Mouse (Mus musculus) CH12.LX (cell line): ENCODE data around the gene Prkcd. TPM values are rescaled to one million over a fixed set of nuclear protein-coding genes. Genes with fewer than 3 reads are reported as not detected.

ENCODE experiments used
- DNase-seq: peaks from one replicate; pipeline ENCODE4 v3.0.0-alpha.2; 2013; ENCODE audit errors: extremely low read depth
- H3K27ac ChIP-seq: 2 replicates; pipeline ENCODE4 v1.5.1; 2012; ENCODE audit warnings: low read depth, mild to moderate bottlenecking, control low read depth, moderate library complexity; ENCODE audit not compliant: insufficient read depth
- H3K27me3 ChIP-seq: replicated peaks from 2 replicates; pipeline ENCODE3; 2012; ENCODE audit warnings: inconsistent platforms
- H3K36me3 ChIP-seq, 2 experiments: replicated peaks in 1 of 2; 2 replicates each; pipeline versions ENCODE3 to v1.6.1; 2012; ENCODE audit warnings: inconsistent platforms in 1 of 2, low read length in 1 of 2, mild to moderate bottlenecking in 1 of 2, mixed read lengths in 1 of 2, moderate library complexity in 1 of 2; ENCODE audit not compliant: control insufficient read depth in 1 of 2, insufficient read depth in 1 of 2
- H3K4me1 ChIP-seq, 2 experiments: 2 replicates each; pipeline ENCODE4 v1.6.1; 2012; ENCODE audit warnings: inconsistent platforms in 1 of 2, moderate library complexity in 1 of 2; ENCODE audit not compliant: insufficient read depth in 2 of 2, control insufficient read depth in 1 of 2
- H3K4me2 ChIP-seq: 2 replicates; pipeline ENCODE4 v1.6.1; 2012; ENCODE audit warnings: low read depth, mild to moderate bottlenecking, control low read depth; ENCODE audit not compliant: poor library complexity, insufficient read depth, severe bottlenecking
- H3K4me3 ChIP-seq, 3 experiments: fragments of 150-350 bp in 1 of 3; sonication (generic) in 1 of 3; replicated peaks in 1 of 3; 2 replicates each; pipeline versions ENCODE3 to v1.5.1; 2011 to 2012; ENCODE audit warnings: low read depth in 2 of 3, low read length in 2 of 3, mild to moderate bottlenecking in 2 of 3, moderate library complexity in 2 of 3, control low read depth in 1 of 3, improper control_type of control experiment in 1 of 3, inconsistent platforms in 1 of 3, mixed read lengths in 1 of 3; ENCODE audit not compliant: poor library complexity in 1 of 3
- H3K79me2 ChIP-seq: replicated peaks from 2 replicates; pipeline ENCODE4 v1.6.1; 2012; ENCODE audit warnings: mild to moderate bottlenecking, moderate library complexity; ENCODE audit not compliant: control insufficient read depth, poor library complexity, insufficient read depth, severe bottlenecking; ENCODE audit errors: extremely low read depth
- H3K9ac ChIP-seq: 2 replicates; pipeline ENCODE4 v1.6.1; 2012; ENCODE audit warnings: low read depth, mild to moderate bottlenecking, control low read depth, moderate library complexity; ENCODE audit not compliant: insufficient read depth
- H3K9me3 ChIP-seq: replicated peaks from 2 replicates; pipeline ENCODE3; 2012; ENCODE audit warnings: low read length, inconsistent platforms, mixed read lengths
- BHLHE40 ChIP-seq: IDR thresholded peaks from 2 replicates; pipeline ENCODE4 v1.6.1; 2011; ENCODE audit warnings: mild to moderate bottlenecking, low read depth, low read length, improper control_type of control experiment
- CHD1 ChIP-seq: IDR thresholded peaks from 2 replicates; pipeline ENCODE4 v1.6.1; 2012; ENCODE audit warnings: low read depth, low read length, improper control_type of control experiment, inconsistent platforms
- CHD2 ChIP-seq: IDR thresholded peaks from 2 replicates; pipeline ENCODE4 v1.6.1; 2011; ENCODE audit warnings: low read length, improper control_type of control experiment
- CTCF ChIP-seq, 2 experiments: IDR thresholded peaks in 1 of 2; conservative IDR thresholded peaks in 1 of 2; 2 replicates each; pipeline ENCODE4 v1.5.1; 2011 to 2012; ENCODE audit warnings: low read depth in 2 of 2, low read length in 2 of 2, improper control_type of control experiment in 1 of 2, inconsistent platforms in 1 of 2, mild to moderate bottlenecking in 1 of 2, moderate library complexity in 1 of 2
- ELF1 ChIP-seq: IDR thresholded peaks from 2 replicates; pipeline ENCODE4 v1.6.1; 2014; ENCODE audit warnings: low read depth, mild to moderate bottlenecking, inconsistent platforms, low read length, improper control_type of control experiment
- EP300 ChIP-seq: IDR thresholded peaks from 2 replicates; pipeline ENCODE4 v1.6.1; 2011; ENCODE audit warnings: low read length, improper control_type of control experiment
- ETS1 ChIP-seq: conservative IDR thresholded peaks from 2 replicates; pipeline ENCODE4 v1.6.1; 2012; ENCODE audit warnings: low read depth, mild to moderate bottlenecking, inconsistent platforms, low read length, improper control_type of control experiment, moderate library complexity
- GABPA ChIP-seq: IDR thresholded peaks from 2 replicates; pipeline ENCODE4 v1.6.1; 2012; ENCODE audit warnings: low read depth, low read length, improper control_type of control experiment, inconsistent platforms; ENCODE audit not compliant: insufficient replicate concordance
- HCFC1 ChIP-seq: IDR thresholded peaks from 2 replicates; pipeline ENCODE4 v1.6.1; 2012; ENCODE audit warnings: low read depth, mild to moderate bottlenecking, inconsistent platforms, low read length, improper control_type of control experiment
- JUN ChIP-seq: IDR thresholded peaks from 2 replicates; pipeline ENCODE4 v1.6.1; 2011; ENCODE audit warnings: low read depth, mild to moderate bottlenecking, low read length, improper control_type of control experiment, moderate library complexity; ENCODE audit not compliant: insufficient read depth
- JUND ChIP-seq: conservative IDR thresholded peaks from 2 replicates; pipeline ENCODE4 v1.6.1; 2011; ENCODE audit warnings: low read depth, low read length, improper control_type of control experiment
- KAT2A ChIP-seq: IDR thresholded peaks from 2 replicates; pipeline ENCODE4 v1.6.1; 2012; ENCODE audit warnings: low read length, improper control_type of control experiment, inconsistent platforms; ENCODE audit not compliant: insufficient replicate concordance
- MAFK ChIP-seq: IDR thresholded peaks from 2 replicates; pipeline ENCODE4 v1.6.1; 2011; ENCODE audit warnings: low read length, improper control_type of control experiment; ENCODE audit not compliant: insufficient replicate concordance
- MAX ChIP-seq: IDR thresholded peaks from 2 replicates; pipeline ENCODE4 v1.6.1; 2011; ENCODE audit warnings: low read length, improper control_type of control experiment
- MEF2A ChIP-seq: IDR thresholded peaks from 2 replicates; pipeline ENCODE4 v1.6.1; 2014; ENCODE audit warnings: low read depth, mild to moderate bottlenecking, inconsistent platforms, low read length, improper control_type of control experiment, borderline replicate concordance
- MXI1 ChIP-seq: IDR thresholded peaks from 2 replicates; pipeline ENCODE4 v1.6.1; 2011; ENCODE audit warnings: mild to moderate bottlenecking, low read depth, low read length, improper control_type of control experiment
- PAX5 ChIP-seq: IDR thresholded peaks from 2 replicates; pipeline ENCODE4 v1.6.1; 2012; ENCODE audit warnings: low read length, inconsistent platforms, mixed read lengths
- POLR2A ChIP-seq: IDR thresholded peaks from 2 replicates; pipeline ENCODE4 v1.6.1; 2011; ENCODE audit warnings: low read depth, mild to moderate bottlenecking, improper control_type of control experiment, low read length
- POLR2AphosphoS2 ChIP-seq: IDR thresholded peaks from 2 replicates; pipeline ENCODE4 v1.6.1; 2011; ENCODE audit warnings: low read depth, low read length, improper control_type of control experiment
- SIN3A ChIP-seq: IDR thresholded peaks from 2 replicates; pipeline ENCODE4 v1.6.1; 2012; ENCODE audit warnings: low read length, improper control_type of control experiment, inconsistent platforms
- SMC3 ChIP-seq: IDR thresholded peaks from 2 replicates; pipeline ENCODE4 v1.6.1; 2011; ENCODE audit warnings: low read depth, low read length, improper control_type of control experiment
- TBP ChIP-seq: conservative IDR thresholded peaks from 2 replicates; pipeline ENCODE4 v1.6.1; 2011; ENCODE audit warnings: low read depth, low read length, improper control_type of control experiment
- UBTF ChIP-seq: IDR thresholded peaks from 2 replicates; pipeline ENCODE4 v1.6.1; 2012; ENCODE audit warnings: low read depth, mild to moderate bottlenecking, inconsistent platforms, low read length, improper control_type of control experiment, moderate library complexity
- USF1 ChIP-seq: IDR thresholded peaks from 2 replicates; pipeline ENCODE4 v1.6.1; 2014; ENCODE audit warnings: low read depth, mild to moderate bottlenecking, inconsistent platforms, low read length, improper control_type of control experiment
- USF2 ChIP-seq: conservative IDR thresholded peaks from 2 replicates; pipeline ENCODE4 v1.6.1; 2011; ENCODE audit warnings: low read depth, low read length, improper control_type of control experiment
- ZC3H11A ChIP-seq: IDR thresholded peaks from 2 replicates; pipeline ENCODE4 v1.6.1; 2012; ENCODE audit warnings: low read depth, mild to moderate bottlenecking, inconsistent platforms, low read length, improper control_type of control experiment
- dilution Hi-C: fragments of 300-500 bp; cut with MboI; formaldehyde crosslinking; loops from 2 replicates; pipeline ENCODE4 v1.14.3; 2020; ENCODE audit warnings: low sequenced_read_pairs; ENCODE audit not compliant: extremely low pct_unique_long_range_greater_than_20kb, extremely low pct_ligation_motif_present
- in situ Hi-C: fragments of 300-500 bp; cut with MboI; formaldehyde crosslinking; loops from 3 replicates; pipeline ENCODE4 v1.14.3; 2019; ENCODE audit warnings: low sequenced_read_pairs, low pct_ligation_motif_present, low pct_unique_long_range_greater_than_20kb, mixed read lengths
- polyA plus RNA-seq: library from polyadenylated mRNA; unstranded; fragments of >175 nt; gene quantifications from 2 replicates; pipeline ENCODE4 v1.2.1, GENCODE M21; 2012; ENCODE audit warnings: low read depth; ENCODE audit not compliant: insufficient read length
- total RNA-seq, 2 experiments: library from RNA; depleted of rRNA; stranded (reverse); fragments of 300-350 nt in 1 of 2; fragments of >200 nt in 1 of 2; gene quantifications; 2 replicates each; pipeline ENCODE4 v1.2.3; 2012 to 2014

Gene Prkcd
- total and polyA plus RNA-seq, 3 experiments, result 109 to 186 (median 122) TPM

GRCm38 (mm10) chr14:30568016-30568415 lies 58.0 kb downstream of the Prkcd start:
- in situ Hi-C loops, result no loop called here
- peaks cover 82 to 98% of the 10 kb centered on the region in 2 experiments for H3K36me3 ChIP-seq
- no peak for DNase-seq
- H3K27ac ChIP-seq, result no peak overlapping the region
- H3K4me2 ChIP-seq, result no peak overlapping the region
- H3K79me2 ChIP-seq, result no peaks in the 10 kb centered on the region
- H3K4me1 ChIP-seq, result peaks cover 0 to 19% of the 10 kb centered on the region in 2 experiments; a peak in 2 of 4 replicates
- TF ChIP-seq USF2 (no peak), POLR2AphosphoS2 (no peak), MAFK (no peak), MEF2A (no peak), SIN3A (no peak), HCFC1 (no peak), SMC3 (no peak), ETS1 (no peak), JUN (no peak), BHLHE40 (no peak), USF1 (no peak), TBP (no peak), CTCF (conservative IDR thresholded peaks at IDR 0.05 in 1 of 2, IDR thresholded peaks at IDR 0.05 in 1 of 2; ENCODE audit: low read depth in 2 of 2, low read length in 2 of 2) (no peak), ELF1 (no peak), UBTF (no peak), MXI1 (no peak), KAT2A (no peak), ZC3H11A (no peak), CHD2 (no peak), GABPA (no peak)
- H3K9ac ChIP-seq, result no peak overlapping the region
- no peak overlapping the region for H3K4me3 ChIP-seq
- dilution Hi-C loops, result no loop called here
- H3K9me3 ChIP-seq, result no peaks in the 10 kb centered on the region
- H3K27me3 ChIP-seq, result no peaks in the 10 kb centered on the region

DNA sequence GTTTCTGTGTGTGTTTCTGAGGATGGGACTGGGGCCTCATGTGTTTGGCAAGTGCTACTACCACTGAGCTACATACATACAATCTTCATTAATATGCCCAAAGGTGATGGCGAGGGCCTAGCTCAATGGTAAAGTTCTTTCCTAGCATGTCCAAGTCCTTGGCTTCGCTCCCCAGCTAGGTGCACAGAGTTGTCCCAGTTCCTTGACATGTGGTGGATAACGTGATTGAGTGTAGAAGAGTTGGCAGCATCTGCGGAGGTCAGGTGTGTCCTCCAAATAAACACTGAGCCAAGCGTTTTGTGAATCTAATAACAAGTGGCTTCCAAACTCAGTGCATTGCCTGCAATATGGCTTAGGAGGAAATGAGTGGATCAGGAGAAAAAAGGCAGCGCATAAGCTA lies 59.7 kb downstream of the Prkcd start:
- Histone ChIP-seq H3K4me3 (no peak overlapping the region), H3K27ac (no peak overlapping the region), H3K4me2 (no peak overlapping the region), H3K36me3 (peaks cover 69 to 92% of the 10 kb centered on the region in 2 experiments), H3K9me3 (no peaks in the 10 kb centered on the region), H3K4me1 (peaks cover 0 to 19% of the 10 kb centered on the region in 2 experiments; a peak in 2 of 4 replicates), H3K9ac (no peak overlapping the region), H3K79me2 (no peaks in the 10 kb centered on the region), H3K27me3 (no peaks in the 10 kb centered on the region)
- DNase-seq, result no peak
- TF ChIP-seq JUND (no peak), CHD2 (no peak), TBP (no peak), EP300 (no peak), POLR2AphosphoS2 (no peak), CHD1 (no peak), MAX (no peak), SMC3 (no peak), CTCF (conservative IDR thresholded peaks at IDR 0.05 in 1 of 2, IDR thresholded peaks at IDR 0.05 in 1 of 2; ENCODE audit: low read depth in 2 of 2, low read length in 2 of 2) (no peak), PAX5 (no peak), USF1 (no peak), KAT2A (no peak), POLR2A (no peak), ETS1 (no peak), MAFK (no peak)
- in situ Hi-C loops, result no loop called here
- dilution Hi-C loops, result no loop called here
